In the genomic region with DNA sequence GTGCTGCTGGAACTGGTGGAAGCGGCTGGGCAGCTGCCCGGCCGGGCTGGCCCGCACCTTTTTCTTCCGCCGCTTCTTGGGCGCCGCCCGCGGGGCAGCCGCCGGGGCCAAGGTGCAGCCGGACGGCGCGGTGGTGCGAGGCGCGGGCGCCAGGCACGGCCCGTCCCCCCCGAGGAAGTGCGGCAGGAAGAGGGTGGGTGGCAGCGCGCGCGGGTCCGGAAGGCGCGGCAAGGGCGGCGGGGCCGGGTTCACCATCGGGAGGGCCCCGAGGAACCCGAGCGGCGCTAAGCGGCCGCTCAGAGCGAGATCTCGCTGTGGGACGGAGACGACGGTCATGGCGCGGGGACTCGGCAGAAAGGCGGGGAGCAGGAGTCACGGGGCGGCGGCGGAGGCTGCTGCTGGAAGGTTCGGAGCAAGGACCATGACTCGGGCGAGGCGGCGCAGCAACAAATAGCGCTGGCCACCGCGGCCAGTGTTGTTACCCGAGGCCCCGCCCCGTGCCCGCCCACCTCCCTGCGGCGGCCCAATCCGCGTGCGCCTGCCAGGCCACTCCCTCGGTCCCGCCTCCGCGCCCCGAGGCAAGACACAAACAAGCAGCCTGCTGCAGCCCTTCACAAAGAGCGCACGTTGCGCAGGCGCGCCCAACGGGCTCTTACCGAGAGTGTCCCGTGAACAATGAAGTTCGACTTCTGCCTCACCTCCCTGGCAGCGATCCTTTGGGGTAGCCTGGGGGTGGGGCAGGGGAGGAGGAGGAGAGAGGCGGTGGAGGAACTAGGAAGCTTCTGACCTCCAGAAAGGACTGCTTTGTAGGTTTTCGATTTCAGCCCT, we compare ENCODE assay signal across 7 mouse cellular contexts. TPM values are rescaled to one million over a fixed set of nuclear protein-coding genes. Genes with fewer than 3 reads are reported as not detected.
DNase-seq lines count a peak whose midpoint lies in the region; ATAC-seq lines count a peak whose summit lies in the region.

No protein-coding gene starts in this region.

- peak overlapping the region; percentile 65 for H3K4me3 ChIP-seq in intestine, embryonic 15.5 days (replicated peaks)
- peak overlapping the region; percentile 99 for H3K4me3 ChIP-seq in midbrain, embryonic 10.5 days

- H3K4me1 ChIP-seq in intestine, embryonic 15.5 days (replicated peaks) = peaks cover 4% of the 10 kb centered on the region; the same call in 1 of the 2 replicates
- H3K4me1 ChIP-seq in midbrain, embryonic 10.5 days = peaks cover 26% of the 10 kb centered on the region

- H3K36me3 ChIP-seq in intestine, embryonic 15.5 days = no peaks in the 10 kb centered on the region; the same call in 1 of the 2 replicates
- peaks cover 31% of the 10 kb centered on the region for H3K36me3 ChIP-seq in midbrain, embryonic 10.5 days

- H3K4me2 ChIP-seq in intestine, embryonic 15.5 days (replicated peaks) = peak overlapping the region; percentile 54

- H3K9me3 ChIP-seq in intestine, embryonic 15.5 days = no peaks in the 10 kb centered on the region
- H3K9me3 ChIP-seq in midbrain, embryonic 10.5 days (replicated peaks) = no peaks in the 10 kb centered on the region

- DNase-seq in adrenal gland, adult (ENCODE audit: inconsistent age in 2 of 2, low spot score in 1 of 2) = peak; percentile 99 to 100
- DNase-seq in embryo, embryonic 10.5 days (ENCODE audit: low spot score) = peak; percentile 99
- DNase-seq in gastrocnemius, postnatal 25 days = peak; percentile 99
- peak; percentile 98 to 99 for DNase-seq in left cerebral cortex, postnatal 25 days (ENCODE audit: low spot score in 2 of 2)
- peak; percentile 99 for DNase-seq in midbrain, embryonic 10.5 days (ENCODE audit: low spot score)
- DNase-seq in right cerebral cortex, postnatal 4 days = peak; percentile 96

- ATAC-seq in intestine, embryonic 15.5 days = peak; percentile 94

- peak overlapping the region; percentile 89 for H3K9ac ChIP-seq in intestine, embryonic 15.5 days

- H3K27ac ChIP-seq in intestine, embryonic 15.5 days = peak overlapping the region; percentile 99
- peak overlapping the region; percentile 100 for H3K27ac ChIP-seq in midbrain, embryonic 10.5 days (replicated peaks)

- H3K27me3 ChIP-seq in intestine, embryonic 15.5 days (replicated peaks) = no peaks in the 10 kb centered on the region
- no peaks in the 10 kb centered on the region for H3K27me3 ChIP-seq in midbrain, embryonic 10.5 days (ENCODE audit: low read depth, poor library complexity, severe bottlenecking)

- intact Hi-C loops in left cerebral cortex, postnatal 25 days (cut with DNase I) = loop anchor here (2.0 kb wide), 2 partner anchors 39 to 217 kb away; a partner anchor contains a TSS

- WGBS in intestine, embryonic 15.5 days = under 1% methylated on average over 65 of the region's 88 CpGs
- under 1% methylated on average over 85 of the region's 88 CpGs for WGBS in midbrain, embryonic 10.5 days

RNA-seq across cellular contexts. Expression of a gene that starts 39.5 kb away (rescaled TPM):
- total RNA-seq in gastrocnemius, postnatal 25 days (2021) = not detected
- 6.2 and 6.7 TPM in 2 replicates for polyA plus RNA-seq in intestine, embryonic 15.5 days (2015; fragmentation: Nextera tagmentation; extraction: Ambion mirVana)
- total RNA-seq in left cerebral cortex, postnatal 25 days (2021) = 10 to 100 TPM; 22.1 to 24.8 TPM
- 4.7 and 6.5 TPM in 2 replicates for polyA plus RNA-seq in midbrain, embryonic 10.5 days (2016; fragmentation: Nextera tagmentation; extraction: Ambion mirVana)

RNA-seq across cellular contexts. Expression of a gene that starts 41.7 kb away (rescaled TPM):
- total RNA-seq in gastrocnemius, postnatal 25 days (2021) = 100 to 1,000 TPM; 132 to 145 TPM
- 68.7 and 78.0 TPM in 2 replicates for polyA plus RNA-seq in intestine, embryonic 15.5 days (2015; fragmentation: Nextera tagmentation; extraction: Ambion mirVana)
- total RNA-seq in left cerebral cortex, postnatal 25 days (2021) = 100 to 1,000 TPM; 130 to 145 TPM
- polyA plus RNA-seq in midbrain, embryonic 10.5 days (2016; fragmentation: Nextera tagmentation; extraction: Ambion mirVana) = 70.6 and 74.5 TPM in 2 replicates

RNA-seq across cellular contexts. Expression of a gene that starts 58.7 kb away (rescaled TPM):
- 10 to 100 TPM; 36.7 to 39.6 TPM for total RNA-seq in gastrocnemius, postnatal 25 days (2021)
- 1.3 and 1.4 TPM in 2 replicates for polyA plus RNA-seq in intestine, embryonic 15.5 days (2015; fragmentation: Nextera tagmentation; extraction: Ambion mirVana)
- 1 to 10 TPM; 5.8 to 6.3 TPM for total RNA-seq in left cerebral cortex, postnatal 25 days (2021)
- 1.1 TPM in 2 replicates for polyA plus RNA-seq in midbrain, embryonic 10.5 days (2016; fragmentation: Nextera tagmentation; extraction: Ambion mirVana)

Comparison
In these comparisons a context has a peak if more than half of its experiments do, and no peak if none do; other contexts are left out.
1. Peak in every context shown above with its lines: DNase-seq, ATAC-seq, H3K4me3 ChIP-seq and H3K27ac ChIP-seq.
2. RNA of a gene that starts 39.5 kb away (total RNA-seq): 22.1 to 24.8 TPM in left cerebral cortex, postnatal 25 days; not detected in gastrocnemius, postnatal 25 days; every median in the first group is over 10 times any median in the second.
3. RNA of a gene that starts 58.7 kb away (total RNA-seq): 36.7 to 39.6 TPM in gastrocnemius, postnatal 25 days; 5.8 to 6.3 TPM in left cerebral cortex, postnatal 25 days; every median in the first group is over 4 times any median in the second.